Mouse (Mus musculus) megakaryocyte, embryonic 14.5 days (primary cell): ENCODE results near the gene Pth2.

Experiments used
- FLI1 ChIP-seq: IDR thresholded peaks from 2 replicates; pipeline ENCODE4 v1.6.1; 2012; ENCODE audit warnings: low read length, inconsistent platforms, mixed read lengths
- GATA1 ChIP-seq: IDR thresholded peaks from 3 replicates; pipeline ENCODE4 v1.6.1; 2012; ENCODE audit warnings: mixed read lengths, low read length, inconsistent platforms, borderline replicate concordance

GRCm38 (mm10) chr7:45189600-45189999, 8.8 kb downstream of the Pth2 start:
- TF ChIP-seq GATA1 (no peak), FLI1 (no peak)
